Mouse (Mus musculus): ENCODE results near the gene Yod1. TPM values are rescaled to one million over a fixed set of nuclear protein-coding genes. Genes with fewer than 3 reads are reported as not detected.

The Yod1 gene
- 3.9 and 5.3 TPM in 2 replicates for polyA plus RNA-seq (2012; rRNA removed)

- no peak for TF ChIP-seq CTCF (IDR thresholded peaks at IDR 0.05; ENCODE audit: borderline replicate concordance, extremely low read depth, insufficient read depth, insufficient read length)
- peak; percentile 73; the same call in 1 of the 2 replicates for TF ChIP-seq POLR2A (IDR thresholded peaks at IDR 0.05; ENCODE audit: borderline replicate concordance, extremely low read depth, insufficient read depth, insufficient read length, poor library complexity, severe bottlenecking)
- DNase-seq (ENCODE audit: low read depth): peak; percentile 94
Measured at GRCm38 (mm10) chr1:130717291-130717871, at the start of gene Yod1. TSS of gene Yod1 (plus strand) at chr1:130717327.

GRCm38 (mm10) chr1:130678551-130678950 lies 38.6 kb upstream of the Yod1 start:
- TF ChIP-seq POLR2A (IDR thresholded peaks at IDR 0.05; ENCODE audit: borderline replicate concordance, extremely low read depth, insufficient read depth, insufficient read length, poor library complexity, severe bottlenecking) (no peak), CTCF (IDR thresholded peaks at IDR 0.05; ENCODE audit: borderline replicate concordance, extremely low read depth, insufficient read depth, insufficient read length) (no peak)
- DNase-seq (ENCODE audit: low read depth): no peak

- no peak for DNase-seq (ENCODE audit: low read depth)
- TF ChIP-seq POLR2A (IDR thresholded peaks at IDR 0.05; ENCODE audit: borderline replicate concordance, extremely low read depth, insufficient read depth, insufficient read length, poor library complexity, severe bottlenecking): no peak
- no peak for TF ChIP-seq CTCF (IDR thresholded peaks at IDR 0.05; ENCODE audit: borderline replicate concordance, extremely low read depth, insufficient read depth, insufficient read length)
Measured at GRCm38 (mm10) chr1:130681075-130681474, 36.1 kb upstream of the Yod1 start.

- DNase-seq (ENCODE audit: low read depth): no peak
- TF ChIP-seq POLR2A (IDR thresholded peaks at IDR 0.05; ENCODE audit: borderline replicate concordance, extremely low read depth, insufficient read depth, insufficient read length, poor library complexity, severe bottlenecking) (no peak), CTCF (IDR thresholded peaks at IDR 0.05; ENCODE audit: borderline replicate concordance, extremely low read depth, insufficient read depth, insufficient read length) (no peak)
Measured at GRCm38 (mm10) chr1:130681656-130682413, 35.3 kb upstream of the Yod1 start.

GRCm38 (mm10) chr1:130683905-130684304 lies 33.2 kb upstream of the Yod1 start:
- TF ChIP-seq CTCF (IDR thresholded peaks at IDR 0.05; ENCODE audit: borderline replicate concordance, extremely low read depth, insufficient read depth, insufficient read length): no peak
- TF ChIP-seq POLR2A (IDR thresholded peaks at IDR 0.05; ENCODE audit: borderline replicate concordance, extremely low read depth, insufficient read depth, insufficient read length, poor library complexity, severe bottlenecking): no peak
- peak; percentile 0 for DNase-seq (ENCODE audit: low read depth)

GRCm38 (mm10) chr1:130698601-130699000 lies 18.5 kb upstream of the Yod1 start:
- DNase-seq (ENCODE audit: low read depth): no peak
- TF ChIP-seq POLR2A (IDR thresholded peaks at IDR 0.05; ENCODE audit: borderline replicate concordance, extremely low read depth, insufficient read depth, insufficient read length, poor library complexity, severe bottlenecking) (no peak), CTCF (IDR thresholded peaks at IDR 0.05; ENCODE audit: borderline replicate concordance, extremely low read depth, insufficient read depth, insufficient read length) (no peak)

- TF ChIP-seq POLR2A (IDR thresholded peaks at IDR 0.05; ENCODE audit: borderline replicate concordance, extremely low read depth, insufficient read depth, insufficient read length, poor library complexity, severe bottlenecking) (no peak), CTCF (IDR thresholded peaks at IDR 0.05; ENCODE audit: borderline replicate concordance, extremely low read depth, insufficient read depth, insufficient read length) (no peak)
- peak; percentile 5 for DNase-seq (ENCODE audit: low read depth)
Measured at GRCm38 (mm10) chr1:130699937-130700633, 17.0 kb upstream of the Yod1 start.

GRCm38 (mm10) chr1:130701976-130702375 lies 15.2 kb upstream of the Yod1 start:
- no peak for TF ChIP-seq POLR2A (IDR thresholded peaks at IDR 0.05; ENCODE audit: borderline replicate concordance, extremely low read depth, insufficient read depth, insufficient read length, poor library complexity, severe bottlenecking)
- no peak for TF ChIP-seq CTCF (IDR thresholded peaks at IDR 0.05; ENCODE audit: borderline replicate concordance, extremely low read depth, insufficient read depth, insufficient read length)
- no peak for DNase-seq (ENCODE audit: low read depth)

- no peak for DNase-seq (ENCODE audit: low read depth)
- TF ChIP-seq CTCF (IDR thresholded peaks at IDR 0.05; ENCODE audit: borderline replicate concordance, extremely low read depth, insufficient read depth, insufficient read length) (no peak), POLR2A (IDR thresholded peaks at IDR 0.05; ENCODE audit: borderline replicate concordance, extremely low read depth, insufficient read depth, insufficient read length, poor library complexity, severe bottlenecking) (no peak)
Measured at GRCm38 (mm10) chr1:130703613-130704012, 13.5 kb upstream of the Yod1 start.

- no peak for DNase-seq (ENCODE audit: low read depth)
- TF ChIP-seq POLR2A (IDR thresholded peaks at IDR 0.05; ENCODE audit: borderline replicate concordance, extremely low read depth, insufficient read depth, insufficient read length, poor library complexity, severe bottlenecking): no peak
- no peak for TF ChIP-seq CTCF (IDR thresholded peaks at IDR 0.05; ENCODE audit: borderline replicate concordance, extremely low read depth, insufficient read depth, insufficient read length)
Measured at GRCm38 (mm10) chr1:130710283-130711080, 6.6 kb upstream of the Yod1 start.

GRCm38 (mm10) chr1:130714046-130714445 lies 3.1 kb upstream of the Yod1 start:
- TF ChIP-seq POLR2A (IDR thresholded peaks at IDR 0.05; ENCODE audit: borderline replicate concordance, extremely low read depth, insufficient read depth, insufficient read length, poor library complexity, severe bottlenecking) (no peak), CTCF (IDR thresholded peaks at IDR 0.05; ENCODE audit: borderline replicate concordance, extremely low read depth, insufficient read depth, insufficient read length) (no peak)
- no peak for DNase-seq (ENCODE audit: low read depth)
